Mouse (Mus musculus) lung, embryonic 15.5 days (tissue): ENCODE data around the gene Fbxl18. TPM values are rescaled to one million over a fixed set of nuclear protein-coding genes. Genes with fewer than 3 reads are reported as not detected.

Source experiments
- ATAC-seq: fragments of 200-750 bp; cut with Nextera tagmentation; 2 replicates; pipeline ENCODE4 v1.8.0; 2017; ENCODE audit warnings: moderate number of reproducible peaks, borderline replicate concordance; ENCODE audit not compliant: low FRiP score, low TSS enrichment; ENCODE audit errors: extremely low read depth
- H3K27ac ChIP-seq: fragments of 300-500 bp; sonication (generic); 2 replicates; pipeline ENCODE4 v1.5.1; 2015; ENCODE audit warnings: moderate library complexity, mild to moderate bottlenecking, inconsistent platforms
- H3K27me3 ChIP-seq: fragments of 300-500 bp; sonication (generic); 2 replicates; pipeline ENCODE4 v1.6.1; 2015; ENCODE audit warnings: inconsistent platforms
- H3K36me3 ChIP-seq: fragments of 300-500 bp; sonication (generic); 2 replicates; pipeline ENCODE4 v1.6.1; 2015; ENCODE audit warnings: inconsistent platforms
- H3K4me1 ChIP-seq: fragments of 300-500 bp; sonication (generic); 2 replicates; pipeline ENCODE4 v1.6.1; 2015; ENCODE audit warnings: inconsistent platforms
- H3K4me2 ChIP-seq: fragments of 300-500 bp; sonication (generic); 2 replicates; pipeline ENCODE4 v1.6.1; 2015; ENCODE audit warnings: inconsistent platforms, mild to moderate bottlenecking, moderate library complexity
- H3K4me3 ChIP-seq: fragments of 300-500 bp; sonication (generic); 2 replicates; pipeline ENCODE4 v1.5.1; 2015; ENCODE audit warnings: mild to moderate bottlenecking, inconsistent platforms
- H3K9ac ChIP-seq: fragments of 300-500 bp; sonication (generic); 2 replicates; pipeline ENCODE4 v1.6.1; 2015; ENCODE audit warnings: inconsistent platforms
- H3K9me3 ChIP-seq: fragments of 300-500 bp; sonication (generic); 2 replicates; pipeline ENCODE4 v1.6.1; 2016; ENCODE audit warnings: inconsistent platforms
- WGBS: fragments of 180-500 bp; shearing (Covaris S2); methylation state at CpG from one replicate; pipeline ENCODE4 v1.1.7; 2015; 5-methylcytosine and 5-hydroxymethylcytosine counted together
- polyA plus RNA-seq: library from polyadenylated mRNA; unstranded; fragments of >200 nt; fragmentation: Nextera tagmentation; extraction: Ambion mirVana; gene quantifications from 2 replicates; pipeline ENCODE4 v1.2.1, GENCODE M21; 2015

Gene Fbxl18
- polyA plus RNA-seq, 1 experiment from 2014 or later: 11.1 TPM

GRCm38 (mm10) chr5:142817524-142818434 lies 77.4 kb downstream of the Fbxl18 start, which contains the start of gene Tnrc18:
Gene Tnrc18, minus strand, starts transcription at chr5:142817662.
- Histone ChIP-seq H3K4me2 (peak within 1 kb of the TSS; percentile 91), H3K9me3 (no peaks in the 10 kb centered on the region), H3K27me3 (no peaks in the 10 kb centered on the region), H3K4me3 (peak within 1 kb of the TSS; percentile 88), H3K9ac (peak within 1 kb of the TSS; percentile 99), H3K36me3 (no peaks in the 10 kb centered on the region), H3K4me1 (peaks cover 9% of the 10 kb centered on the region), H3K27ac (peak within 1 kb of the TSS; percentile 100)
- peak; percentile 70 for ATAC-seq
- under 1% methylated on average over 56 of the region's 56 CpGs for WGBS

Other genes with a start within 250 kb of the Fbxl18 start
- gene Slc29a4, start 202.9 kb downstream of the Fbxl18 start, polyA plus RNA-seq: 6.0 and 6.1 TPM in 2 replicates
- gene Tnrc18, start 77.8 kb downstream of the Fbxl18 start, polyA plus RNA-seq: 30.7 and 32.3 TPM in 2 replicates
- gene Actb, start 11.3 kb upstream of the Fbxl18 start, polyA plus RNA-seq: 15,606 and 16,851 TPM in 2 replicates
- gene Fscn1, start 64.9 kb upstream of the Fbxl18 start, polyA plus RNA-seq: 240 and 246 TPM in 2 replicates
- 33.5 and 37.6 TPM in 2 replicates for gene Rnf216, start 217.6 kb upstream of the Fbxl18 start, polyA plus RNA-seq